Mouse (Mus musculus) T-helper 17 cell (primary cell): Measurements from ENCODE around the gene Pop7.

Experiments used
- in situ Hi-C, 2 experiments: fragments of 300-600 bp; cut with MboI, MseI; formaldehyde crosslinking; loops; 1 replicate in 1 of 2; 2 replicates in 1 of 2; pipeline ENCODE4 v1.15.1; 2025; ENCODE audit warnings: high pct_unique_total_duplicates in 2 of 2

The Pop7 gene

GRCm38 (mm10) chr5:137504041-137504440, 1.7 kb upstream of the Pop7 start:
- in situ Hi-C loops: loop anchor here in 1 of 2 experiments (10.0 kb wide), 1 partner anchor 1569 kb away; the partner anchor contains the start of gene Ywhag

GRCm38 (mm10) chr5:137502667-137503110, 371 bp upstream of the Pop7 start:
- in situ Hi-C loops: loop anchor here in 1 of 2 experiments (10.0 kb wide), 1 partner anchor 1568 kb away; the partner anchor contains the start of gene Ywhag

GRCm38 (mm10) chr5:137500186-137500585, 2.1 kb downstream of the Pop7 start:
- in situ Hi-C loops: loop anchor here in 1 of 2 experiments (10.0 kb wide), 1 partner anchor 1565 kb away; the partner anchor contains the start of gene Ywhag

GRCm38 (mm10) chr5:137493831-137494230, 8.5 kb downstream of the Pop7 start:
- in situ Hi-C loops: no loop called here

GRCm38 (mm10) chr5:137491559-137491958, 10.8 kb downstream of the Pop7 start:
- in situ Hi-C loops: no loop called here

GRCm38 (mm10) chr5:137487616-137488015, 14.7 kb downstream of the Pop7 start:
- in situ Hi-C loops: no loop called here

GRCm38 (mm10) chr5:137485851-137486155, 16.5 kb downstream of the Pop7 start:
- in situ Hi-C loops: no loop called here

- in situ Hi-C loops: no loop called here
These were observed 17.1 kb downstream of the Pop7 start for GRCm38 (mm10) chr5:137485071-137485850.

GRCm38 (mm10) chr5:137481897-137482296, 20.4 kb downstream of the Pop7 start:
- in situ Hi-C loops: loop anchor here in 1 of 2 experiments (5.0 kb wide), 1 partner anchor 470 kb away; no protein-coding TSS in a partner anchor

GRCm38 (mm10) chr5:137481138-137481537, 21.2 kb downstream of the Pop7 start:
- in situ Hi-C loops: loop anchor here in 1 of 2 experiments (5.0 kb wide), 1 partner anchor 469 kb away; no protein-coding TSS in a partner anchor

GRCm38 (mm10) chr5:137476964-137477363, 25.4 kb downstream of the Pop7 start, which contains the start of gene Zan:
Zan (minus strand) TSS chr5:137477064.
- in situ Hi-C loops: no loop called here

GRCm38 (mm10) chr5:137474351-137474750, 28.0 kb downstream of the Pop7 start:
- in situ Hi-C loops: no loop called here

- in situ Hi-C loops: no loop called here
These were observed 29.9 kb downstream of the Pop7 start for GRCm38 (mm10) chr5:137472252-137472904.

GRCm38 (mm10) chr5:137466946-137467345, 35.4 kb downstream of the Pop7 start:
- in situ Hi-C loops: no loop called here

GRCm38 (mm10) chr5:137465049-137465448, 37.3 kb downstream of the Pop7 start:
- in situ Hi-C loops: no loop called here

GRCm38 (mm10) chr5:137455866-137456591, 46.3 kb downstream of the Pop7 start:
- in situ Hi-C loops: no loop called here

- in situ Hi-C loops: no loop called here
These were observed 47.1 kb downstream of the Pop7 start for GRCm38 (mm10) chr5:137455206-137455605.
